9 mouse cellular contexts compared by ENCODE assay signal in the genomic region with DNA sequence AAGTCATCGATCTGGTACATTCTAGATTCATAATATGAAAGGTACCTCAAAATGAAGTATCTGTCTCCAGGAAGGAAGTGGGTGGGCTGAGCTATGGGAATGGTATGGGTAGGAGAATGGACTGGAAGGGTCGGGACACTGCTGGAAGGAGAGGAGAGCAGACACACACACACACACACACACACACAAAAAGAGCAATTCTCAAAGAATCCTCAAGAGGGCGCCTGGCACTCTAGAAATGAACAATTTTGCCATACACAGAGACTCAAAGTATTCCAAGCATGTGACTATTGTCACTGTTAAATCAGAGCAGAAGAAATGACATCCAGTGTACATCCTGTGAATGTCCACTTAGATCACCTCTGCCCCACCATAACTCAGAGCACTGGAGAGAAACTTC. TPM values are rescaled to one million over a fixed set of nuclear protein-coding genes. Genes with fewer than 3 reads are reported as not detected.
DNase-seq lines count a peak whose midpoint lies in the region; ATAC-seq and TF ChIP-seq lines count a peak whose summit lies in the region.
"Had no signal": no experiment of that assay in that cellular context is flagged by ENCODE, and none has a peak within 500 bp of the region (broad histone marks: within the 10 kb centered on the region; RNA-seq: fewer than 3 reads in every experiment).

No protein-coding gene starts in this region.

- no peak overlapping the region for H3K4me3 ChIP-seq in intestine, embryonic 14.5 days (ENCODE audit: low read depth, low read length)
- H3K4me3 ChIP-seq in intestine, embryonic 16.5 days (ENCODE audit: low read length): no peak overlapping the region
- H3K4me3 ChIP-seq in stomach, postnatal 0 days (ENCODE audit: low read depth, low read length): no peak overlapping the region
- H3K4me3 ChIP-seq: erythroblast, embryonic 14.5 days had no signal

- no peaks in the 10 kb centered on the region for H3K27me3 ChIP-seq in intestine, embryonic 14.5 days (replicated peaks; ENCODE audit: control insufficient read depth, insufficient read depth, low read length)
- no peaks in the 10 kb centered on the region for H3K27me3 ChIP-seq in intestine, embryonic 16.5 days (replicated peaks; ENCODE audit: control insufficient read depth, insufficient read depth, low read length)
- no peaks in the 10 kb centered on the region for H3K27me3 ChIP-seq in stomach, postnatal 0 days (ENCODE audit: control insufficient read depth, insufficient read depth, low read length)

- TF ChIP-seq EP300 in stomach, postnatal 0 days (optimal IDR thresholded peaks at IDR 0.05): no peak

- no peak overlapping the region for H3K9ac ChIP-seq in intestine, embryonic 14.5 days (ENCODE audit: low read length)
- H3K9ac ChIP-seq in intestine, embryonic 16.5 days (ENCODE audit: low read depth, low read length): no peak overlapping the region
- no peak overlapping the region for H3K9ac ChIP-seq in stomach, postnatal 0 days (ENCODE audit: low read length)

- WGBS in intestine, embryonic 14.5 days: 27% methylated on average over 3 of the region's 3 CpGs
- WGBS in intestine, embryonic 16.5 days: 30% methylated on average over 3 of the region's 3 CpGs
- WGBS in stomach, postnatal 0 days: 29% methylated on average over 3 of the region's 3 CpGs

- no peak overlapping the region for H3K4me2 ChIP-seq in intestine, embryonic 14.5 days (ENCODE audit: low read length)
- H3K4me2 ChIP-seq in intestine, embryonic 16.5 days (ENCODE audit: low read depth, low read length): no peak overlapping the region
- H3K4me2 ChIP-seq in stomach, postnatal 0 days (replicated peaks; ENCODE audit: low read depth): no peak overlapping the region

- H3K27ac ChIP-seq in intestine, embryonic 14.5 days (ENCODE audit: low read depth): no peak overlapping the region
- H3K27ac ChIP-seq in intestine, embryonic 16.5 days (ENCODE audit: low read length): no peak overlapping the region
- no peak overlapping the region for H3K27ac ChIP-seq in stomach, postnatal 0 days (replicated peaks)

- TF ChIP-seq CTCF in stomach, postnatal 0 days (IDR thresholded peaks at IDR 0.05; ENCODE audit: low read depth): peak; percentile 87

- H3K9me3 ChIP-seq in intestine, embryonic 14.5 days (ENCODE audit: control insufficient read depth, low read length): no peaks in the 10 kb centered on the region
- H3K9me3 ChIP-seq in intestine, embryonic 16.5 days (ENCODE audit: control insufficient read depth, low read length): no peaks in the 10 kb centered on the region
- H3K9me3 ChIP-seq in stomach, postnatal 0 days (ENCODE audit: control insufficient read depth, low read length): no peaks in the 10 kb centered on the region

- H3K4me1 ChIP-seq in intestine, embryonic 14.5 days (replicated peaks; ENCODE audit: control insufficient read depth, insufficient read depth, low read length): no peaks in the 10 kb centered on the region
- peaks cover 4% of the 10 kb centered on the region; the same call in 1 of the 2 replicates for H3K4me1 ChIP-seq in intestine, embryonic 16.5 days (ENCODE audit: control insufficient read depth, insufficient read depth, low read length)
- no peaks in the 10 kb centered on the region for H3K4me1 ChIP-seq in stomach, postnatal 0 days (replicated peaks; ENCODE audit: control insufficient read depth, insufficient read depth)

- peak; percentile 79 for DNase-seq in intestine, embryonic 14.5 days (ENCODE audit: low spot score)
- peak; percentile 61 for DNase-seq in MN1 (ENCODE audit: low spot score)
- peak; percentile 72 for DNase-seq in embryo, embryonic 9.5 days (ENCODE audit: extremely low spot score)
- DNase-seq in kidney, postnatal 14 days: peak; percentile 60
- DNase-seq in stomach, postnatal 0 days (ENCODE audit: low spot score): peak; percentile 57
- no peak for DNase-seq in ovary, postnatal 14 days (ENCODE audit: low spot score)

- H3K36me3 ChIP-seq in intestine, embryonic 14.5 days (ENCODE audit: control insufficient read depth, insufficient read depth, low read length): peaks cover 6% of the 10 kb centered on the region; the same call in 1 of the 2 replicates
- H3K36me3 ChIP-seq in intestine, embryonic 16.5 days (ENCODE audit: control insufficient read depth, insufficient read depth, low read length): no peaks in the 10 kb centered on the region; the same call in 1 of the 2 replicates
- H3K36me3 ChIP-seq in stomach, postnatal 0 days (ENCODE audit: control insufficient read depth, insufficient read depth, low read length): peaks cover 3% of the 10 kb centered on the region; the same call in 1 of the 2 replicates

- 0 out of 2 replicates have a peak, but pooled peaks have one; percentile 34 for ATAC-seq in intestine, embryonic 14.5 days (replicated peaks; ENCODE audit: low FRiP score, low TSS enrichment, low read depth)
- no peak for ATAC-seq in intestine, embryonic 16.5 days
- ATAC-seq in megakaryocyte, adult 5-6 weeks (ENCODE audit: poor library complexity, severe bottlenecking): peak; percentile 47
- ATAC-seq in stomach, postnatal 0 days (ENCODE audit: low FRiP score, low TSS enrichment): peak; percentile 24; the same call in 1 of the 2 replicates

RNA-seq across cellular contexts. Expression of gene Osbpl7, which starts 22.1 kb away (rescaled TPM):
- 7.3 and 7.8 TPM in 2 replicates for polyA plus RNA-seq in intestine, embryonic 14.5 days (2014; fragmentation: Nextera tagmentation; extraction: Ambion mirVana)
- polyA plus RNA-seq in intestine, embryonic 16.5 days (2015; fragmentation: Nextera tagmentation; extraction: Ambion mirVana): 12.4 and 12.6 TPM in 2 replicates
- 5.3 and 6.5 TPM in 2 replicates for total RNA-seq in megakaryocyte, adult 5-6 weeks (2015)
- total RNA-seq in megakaryocyte, adult 5-6 weeks (2017): 7.1 and 7.5 TPM in 2 replicates
- polyA plus RNA-seq in stomach, postnatal 0 days (2015; fragmentation: Nextera tagmentation; extraction: Ambion mirVana): 7.5 and 8.6 TPM in 2 replicates

RNA-seq across cellular contexts. Expression of gene Mrpl10, which starts 31.2 kb away (rescaled TPM):
- polyA plus RNA-seq in intestine, embryonic 14.5 days (2014; fragmentation: Nextera tagmentation; extraction: Ambion mirVana): 96.4 and 98.5 TPM in 2 replicates
- 85.4 and 93.0 TPM in 2 replicates for polyA plus RNA-seq in intestine, embryonic 16.5 days (2015; fragmentation: Nextera tagmentation; extraction: Ambion mirVana)
- 28.4 and 28.6 TPM in 2 replicates for total RNA-seq in megakaryocyte, adult 5-6 weeks (2015)
- 18.6 and 19.7 TPM in 2 replicates for total RNA-seq in megakaryocyte, adult 5-6 weeks (2017)
- polyA plus RNA-seq in stomach, postnatal 0 days (2015; fragmentation: Nextera tagmentation; extraction: Ambion mirVana): 56.3 and 60.8 TPM in 2 replicates

RNA-seq across cellular contexts. Expression of gene Lrrc46, which starts 31.3 kb away (rescaled TPM):
- polyA plus RNA-seq in intestine, embryonic 14.5 days (2014; fragmentation: Nextera tagmentation; extraction: Ambion mirVana): 0.44 and 0.49 TPM in 2 replicates
- 0.29 and 0.37 TPM in 2 replicates for polyA plus RNA-seq in intestine, embryonic 16.5 days (2015; fragmentation: Nextera tagmentation; extraction: Ambion mirVana)
- 0.55 and 0.80 TPM in 2 replicates for total RNA-seq in megakaryocyte, adult 5-6 weeks (2015)
- not detected in 2 replicates for total RNA-seq in megakaryocyte, adult 5-6 weeks (2017)
- 0.36 and 0.45 TPM in 2 replicates for polyA plus RNA-seq in stomach, postnatal 0 days (2015; fragmentation: Nextera tagmentation; extraction: Ambion mirVana)
- polyA plus RNA-seq: erythroblast, embryonic 14.5 days had no signal

RNA-seq across cellular contexts. Expression of gene Tbx21, which starts 42.6 kb away (rescaled TPM):
- 0.07 TPM in 1 of 2 replicates, not detected in the other for polyA plus RNA-seq in intestine, embryonic 14.5 days (2014; fragmentation: Nextera tagmentation; extraction: Ambion mirVana)
- polyA plus RNA-seq in intestine, embryonic 16.5 days (2015; fragmentation: Nextera tagmentation; extraction: Ambion mirVana): 0.17 and 0.27 TPM in 2 replicates
- 0.58 and 1.0 TPM in 2 replicates for total RNA-seq in megakaryocyte, adult 5-6 weeks (2015)
- total RNA-seq in megakaryocyte, adult 5-6 weeks (2017): 1.1 and 1.3 TPM in 2 replicates
- 0.05 and 0.10 TPM in 2 replicates for polyA plus RNA-seq in stomach, postnatal 0 days (2015; fragmentation: Nextera tagmentation; extraction: Ambion mirVana)
- polyA plus RNA-seq: erythroblast, embryonic 14.5 days had no signal

RNA-seq across cellular contexts. Expression of gene Scrn2, which starts 42.8 kb away (rescaled TPM):
- polyA plus RNA-seq in intestine, embryonic 14.5 days (2014; fragmentation: Nextera tagmentation; extraction: Ambion mirVana): 18.6 and 19.0 TPM in 2 replicates
- 25.5 and 26.9 TPM in 2 replicates for polyA plus RNA-seq in intestine, embryonic 16.5 days (2015; fragmentation: Nextera tagmentation; extraction: Ambion mirVana)
- 0.48 and 1.4 TPM in 2 replicates for total RNA-seq in megakaryocyte, adult 5-6 weeks (2015)
- 5.1 and 5.4 TPM in 2 replicates for total RNA-seq in megakaryocyte, adult 5-6 weeks (2017)
- polyA plus RNA-seq in stomach, postnatal 0 days (2015; fragmentation: Nextera tagmentation; extraction: Ambion mirVana): 11.8 and 12.5 TPM in 2 replicates
